Mouse (Mus musculus) heart, adult 2 months (tissue): ENCODE data around the gene Gstm5. TPM values are rescaled to one million over a fixed set of nuclear protein-coding genes. Genes with fewer than 3 reads are reported as not detected.
"Not testable (repeated sequence)": the region's sequence is repeated elsewhere in the genome, so short reads cannot be mapped to it uniquely, and the experiment has no call there.

Source experiments
- DNase-seq, 2 experiments: peaks; one replicate each; pipeline ENCODE4 v3.0.0; 2021
- H3K27ac ChIP-seq: fragments of 200-600 bp; 2 replicates; pipeline ENCODE4 v1.8.1; 2022
- H3K27me3 ChIP-seq: fragments of 200-500 bp; 2 replicates; pipeline ENCODE4 v1.6.1; 2012; ENCODE audit warnings: mild to moderate bottlenecking, low read length, inconsistent platforms, mixed read lengths; ENCODE audit not compliant: control insufficient read depth, insufficient read depth
- H3K36me3 ChIP-seq: fragments of 200-500 bp; 2 replicates; pipeline ENCODE4 v1.6.1; 2012; ENCODE audit warnings: low read length, inconsistent platforms; ENCODE audit not compliant: control insufficient read depth, insufficient read depth
- H3K4me1 ChIP-seq: fragments of 200-500 bp; 2 replicates; pipeline ENCODE4 v1.6.1; 2011; ENCODE audit warnings: low read length; ENCODE audit not compliant: control insufficient read depth, insufficient read depth
- H3K4me3 ChIP-seq: fragments of 200-600 bp; 2 replicates; pipeline ENCODE4 v1.8.1; 2022
- H3K79me2 ChIP-seq: fragments of 200-500 bp; replicated peaks from 2 replicates; pipeline ENCODE4 v1.6.1; 2012; ENCODE audit warnings: mild to moderate bottlenecking, inconsistent platforms, low read length, moderate library complexity, mixed read lengths; ENCODE audit not compliant: control insufficient read depth, insufficient read depth
- H3K9ac ChIP-seq: fragments of 200-500 bp; 2 replicates; pipeline ENCODE4 v1.6.1; 2012; ENCODE audit warnings: low read depth, mild to moderate bottlenecking, control low read depth, inconsistent platforms, low read length, mixed read lengths
- CTCF ChIP-seq: fragments of 200-600 bp; IDR thresholded peaks from 2 replicates; pipeline ENCODE4 v1.8.1; 2022; ENCODE audit warnings: antibody characterized with exemption, mild to moderate bottlenecking, moderate library complexity
- EP300 ChIP-seq: fragments of 200-500 bp; IDR thresholded peaks from 2 replicates; pipeline ENCODE4 v1.6.1; 2011; ENCODE audit warnings: low read depth, low read length, control low read depth; ENCODE audit not compliant: insufficient read depth
- POLR2A ChIP-seq: fragments of 200-500 bp; IDR thresholded peaks from 2 replicates; pipeline ENCODE4 v1.6.1; 2011; ENCODE audit warnings: mild to moderate bottlenecking, low read depth, low read length, control low read depth; ENCODE audit not compliant: insufficient read depth
- WGBS: fragments of 180-500 bp; shearing (Covaris S2); methylation state at CpG from one replicate; pipeline ENCODE4 v1.1.7; 2018; 5-methylcytosine and 5-hydroxymethylcytosine counted together
- intact Hi-C: fragments of 180-260 bp; cut with DNase I; formaldehyde crosslinking; loops from one replicate; pipeline ENCODE4 v1.15.1; 2025
- polyA plus RNA-seq: library from polyadenylated mRNA; depleted of rRNA; stranded (reverse); fragments of >200 nt; gene quantifications from 2 replicates; pipeline ENCODE4 v1.2.3, GENCODE M21; 2012
- total RNA-seq, 2 experiments: library from RNA; stranded (reverse); gene quantifications; 2 replicates each; pipeline ENCODE4 v1.2.3; 2021

Gene Gstm5
- total and polyA plus RNA-seq, 3 experiments = 45.7 to 59.5 (median 53.4) TPM

DNA sequence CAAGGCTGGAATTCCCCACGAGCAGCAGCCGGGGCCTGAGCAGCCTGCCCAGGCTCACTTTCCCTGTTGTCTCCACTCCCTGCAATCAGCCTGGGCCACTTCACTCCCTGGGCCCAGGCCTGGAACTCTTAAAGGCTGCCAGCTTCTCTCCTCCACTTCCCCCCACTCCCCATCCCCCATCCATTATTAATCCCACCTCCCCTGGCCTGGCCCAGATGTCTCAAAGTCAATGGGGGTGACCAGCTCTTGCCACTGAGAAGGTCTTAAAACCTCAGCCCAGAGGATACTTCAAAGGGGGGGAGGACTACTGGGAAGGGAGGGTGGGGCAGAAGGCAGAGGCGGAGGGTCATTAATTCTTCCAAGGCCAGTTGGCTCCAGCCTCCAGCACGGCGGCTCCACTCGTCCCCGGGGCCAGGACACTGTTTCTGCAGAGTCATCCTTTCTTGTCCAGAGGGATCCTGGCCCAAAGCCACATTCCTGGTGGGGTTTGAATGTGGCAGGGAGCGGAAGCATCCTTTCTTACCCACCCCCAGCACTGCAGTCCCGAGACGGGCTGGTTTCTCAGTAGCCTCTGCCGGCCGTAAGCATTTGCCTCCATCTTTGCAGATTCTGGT, 45.1 kb upstream of the Gstm5 start:
- H3K79me2 ChIP-seq = no peaks in the 10 kb centered on the region
- peaks cover 16% of the 10 kb centered on the region for H3K4me1 ChIP-seq
- peak overlapping the region; percentile 44 for H3K27ac ChIP-seq
- H3K36me3 ChIP-seq = no peaks in the 10 kb centered on the region
- TF ChIP-seq EP300 (no peak), POLR2A (no peak), CTCF (no peak)
- DNase-seq = peak; percentile 74 to 81
- 15% methylated on average over 12 of the region's 12 CpGs for WGBS
- no peak overlapping the region for H3K4me3 ChIP-seq
- H3K9ac ChIP-seq = peak overlapping the region; percentile 14; the same call in 1 of the 2 replicates
- intact Hi-C loops = no loop called here
- no peaks in the 10 kb centered on the region for H3K27me3 ChIP-seq

DNA sequence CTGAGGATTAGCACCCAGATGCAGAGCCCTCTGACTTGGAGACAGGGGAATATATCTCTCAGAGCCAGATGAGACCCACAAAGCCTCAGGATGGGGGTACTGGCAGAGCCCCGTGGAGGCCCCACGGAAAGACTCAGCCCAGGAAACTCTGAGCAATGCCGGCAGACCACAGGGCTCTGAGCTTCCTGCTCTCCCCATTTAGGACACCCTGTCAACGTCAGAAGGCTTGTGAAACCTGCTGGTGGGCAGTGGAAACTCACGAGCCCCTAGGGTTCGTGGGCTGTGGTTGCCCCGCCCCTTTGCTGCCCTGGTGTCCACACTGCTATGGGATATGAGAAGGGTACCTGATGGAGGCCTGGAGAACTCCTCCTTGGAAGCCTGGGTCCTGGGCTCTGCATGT, 42.8 kb upstream of the Gstm5 start:
- H3K9ac ChIP-seq = no peak overlapping the region
- intact Hi-C loops = no loop called here
- H3K4me3 ChIP-seq = no peak overlapping the region
- peaks cover 16% of the 10 kb centered on the region for H3K4me1 ChIP-seq
- H3K36me3 ChIP-seq = no peaks in the 10 kb centered on the region
- no peak for DNase-seq
- WGBS = 50% methylated on average over 7 of the region's 7 CpGs
- no peak for TF ChIP-seq POLR2A
- no peak for TF ChIP-seq EP300
- TF ChIP-seq CTCF = no peak
- no peak overlapping the region for H3K27ac ChIP-seq
- H3K27me3 ChIP-seq = no peaks in the 10 kb centered on the region
- no peaks in the 10 kb centered on the region for H3K79me2 ChIP-seq

DNA sequence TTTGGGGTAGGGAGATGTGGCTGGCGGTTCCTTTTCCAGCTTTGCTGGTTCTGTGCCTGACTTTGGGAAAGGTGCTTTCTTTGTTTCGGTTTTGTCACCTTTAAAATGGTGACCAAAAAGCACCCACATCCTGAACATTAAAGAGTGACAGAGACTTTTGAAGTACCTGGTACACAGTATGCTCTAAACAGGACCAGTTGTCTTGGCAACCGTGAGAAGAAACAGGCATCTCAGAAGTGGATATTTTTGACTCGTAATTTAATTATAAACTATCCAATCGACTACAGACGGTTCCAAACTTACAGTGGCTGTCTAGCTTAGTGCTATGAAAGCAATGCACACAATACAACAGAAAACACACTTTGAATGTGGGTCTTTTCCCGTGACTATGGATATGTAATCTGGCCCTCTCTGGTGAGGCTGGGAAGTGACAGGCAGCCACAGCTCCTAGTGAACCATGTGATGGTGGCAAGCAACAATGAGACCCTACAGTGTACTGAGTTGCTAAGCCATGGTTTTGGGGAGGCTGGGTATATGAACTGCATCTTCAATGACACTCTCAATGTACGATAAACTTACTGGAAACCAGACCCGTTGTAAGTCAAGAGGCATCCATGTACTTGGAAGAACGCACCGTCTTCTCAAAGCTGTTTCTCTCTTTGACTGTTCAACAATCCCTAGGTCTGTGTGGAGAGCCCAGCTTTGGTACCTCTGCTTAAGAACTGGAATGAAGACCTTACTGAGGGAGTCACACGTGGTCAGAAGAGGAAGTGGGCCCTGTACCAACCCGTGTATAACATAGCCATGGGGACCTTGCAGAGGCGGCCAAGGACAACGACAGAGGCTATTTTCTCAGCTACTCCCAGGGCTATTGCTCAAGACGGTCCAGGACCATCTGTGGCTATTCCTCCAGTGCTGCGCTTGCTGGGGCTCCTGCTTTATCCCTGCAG, 42.1 kb upstream of the Gstm5 start:
- WGBS = 82% methylated on average over 17 of the region's 17 CpGs
- Histone ChIP-seq H3K27ac (no peak overlapping the region), H3K27me3 (no peaks in the 10 kb centered on the region), H3K4me3 (no peak overlapping the region), H3K79me2 (no peaks in the 10 kb centered on the region), H3K9ac (no peak overlapping the region), H3K4me1 (peaks cover 17% of the 10 kb centered on the region), H3K36me3 (no peaks in the 10 kb centered on the region)
- no peak for DNase-seq
- TF ChIP-seq EP300 = no peak
- no peak for TF ChIP-seq POLR2A
- TF ChIP-seq CTCF = 0 out of 2 replicates have a peak, but pooled peaks have one; percentile 4
- intact Hi-C loops = no loop called here

DNA sequence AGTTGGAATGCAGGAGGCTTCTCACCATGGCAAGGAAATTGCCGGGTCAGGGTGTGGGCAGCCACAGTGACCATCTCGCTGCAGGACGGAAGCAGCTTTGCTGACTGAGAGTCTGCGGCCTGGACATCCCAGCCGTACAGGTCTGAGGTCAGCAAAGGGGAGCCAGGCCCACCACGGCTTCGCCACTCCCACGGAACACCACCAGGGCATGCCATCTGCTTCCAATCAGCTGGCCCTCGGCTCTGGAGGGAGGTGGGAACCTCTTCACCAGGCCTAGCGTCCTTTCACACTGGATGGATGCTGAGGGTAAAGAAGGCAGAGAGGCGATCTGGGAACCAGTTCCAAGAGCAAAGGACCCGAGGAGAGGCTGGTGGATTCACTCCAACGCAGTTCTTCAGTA, 40.3 kb upstream of the Gstm5 start:
- H3K27ac ChIP-seq = no peak overlapping the region
- WGBS = 82% methylated on average over 13 of the region's 13 CpGs
- H3K36me3 ChIP-seq = no peaks in the 10 kb centered on the region
- intact Hi-C loops = loop anchor here (5.0 kb wide), 1 partner anchor 33 kb away; no protein-coding TSS in a partner anchor
- DNase-seq = no peak
- H3K4me1 ChIP-seq = peaks cover 5% of the 10 kb centered on the region
- H3K9ac ChIP-seq = no peak overlapping the region
- H3K4me3 ChIP-seq = no peak overlapping the region
- H3K27me3 ChIP-seq = no peaks in the 10 kb centered on the region
- H3K79me2 ChIP-seq = no peaks in the 10 kb centered on the region
- TF ChIP-seq EP300 (no peak), CTCF (no peak), POLR2A (no peak)

DNA sequence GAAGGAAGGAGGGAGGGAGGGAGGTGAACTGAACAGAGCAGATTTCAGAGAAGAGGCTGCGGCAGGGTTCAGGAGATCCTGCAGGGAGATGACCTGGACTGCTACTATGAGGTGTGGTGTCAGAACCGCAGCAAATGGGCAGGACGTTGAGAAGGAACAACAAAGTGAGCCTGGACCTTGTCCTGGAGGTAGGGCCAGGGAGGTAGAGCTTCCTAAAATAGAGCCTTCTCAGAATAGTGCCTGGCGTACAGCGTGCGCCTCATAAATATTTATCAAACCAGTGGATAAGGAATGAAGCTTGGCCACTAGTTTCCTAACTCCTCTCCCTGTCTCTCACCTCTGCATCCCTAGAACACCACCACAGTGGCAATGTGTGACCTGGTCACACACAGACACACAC, 38.0 kb upstream of the Gstm5 start:
- H3K27ac ChIP-seq = peak overlapping the region; percentile 57
- no peak overlapping the region; the same call in 1 of the 2 replicates for H3K9ac ChIP-seq
- intact Hi-C loops = loop anchor here (5.0 kb wide), 1 partner anchor 35 kb away; no protein-coding TSS in a partner anchor

DNA sequence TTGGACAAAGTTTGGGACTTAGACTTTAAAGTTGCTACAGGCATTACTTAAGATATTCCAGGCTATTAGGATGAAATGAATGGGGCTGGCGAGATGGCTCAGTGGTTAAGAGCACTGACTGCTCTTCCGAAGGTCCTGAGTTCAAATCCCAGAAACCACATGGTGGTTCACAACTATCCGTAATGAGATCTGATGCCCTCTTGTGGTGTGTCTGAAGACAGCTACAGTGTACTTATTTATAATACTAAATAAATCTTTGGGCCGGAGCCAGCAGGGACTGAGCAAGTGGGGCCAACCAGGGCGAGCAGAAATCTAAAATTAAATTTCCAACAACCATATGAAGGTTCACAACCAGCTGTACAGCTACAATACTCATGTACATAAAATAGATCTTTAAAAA, 34.1 kb upstream of the Gstm5 start:
- not testable (repeated sequence) for H3K27ac ChIP-seq, H3K4me3 ChIP-seq, H3K36me3 ChIP-seq, H3K27me3 ChIP-seq, DNase-seq, H3K9ac ChIP-seq, H3K4me1 ChIP-seq, H3K79me2 ChIP-seq
- 73% methylated on average over 5 of the region's 5 CpGs for WGBS
- TF ChIP-seq CTCF = peak; percentile 65
- intact Hi-C loops = loop anchor here (10.0 kb wide), 1 partner anchor 257 kb away; no protein-coding TSS in a partner anchor

More for the DNA sequence above, 38.0 kb upstream of the Gstm5 start:
- H3K4me3 ChIP-seq = no peak overlapping the region
- peaks cover 4% of the 10 kb centered on the region for H3K4me1 ChIP-seq
- no peaks in the 10 kb centered on the region for H3K27me3 ChIP-seq
- DNase-seq = peak in 1 of 2 experiments; percentile 47
- H3K36me3 ChIP-seq = no peaks in the 10 kb centered on the region
- TF ChIP-seq EP300 = 0 out of 2 replicates have a peak, but pooled peaks have one; percentile 16
- TF ChIP-seq POLR2A = peak; percentile 48; the same call in 1 of the 2 replicates
- TF ChIP-seq CTCF = no peak
- WGBS = 52% methylated on average over 6 of the region's 6 CpGs
- H3K79me2 ChIP-seq = no peaks in the 10 kb centered on the region
